Mouse (Mus musculus) lung, embryonic 14.5 days (tissue): ENCODE measurements around the gene 4930426L09Rik. TPM values are rescaled to one million over a fixed set of nuclear protein-coding genes. Genes with fewer than 3 reads are reported as not detected.

ENCODE experiments used
- ATAC-seq: fragments of 200-750 bp; cut with Nextera tagmentation; 2 replicates; pipeline ENCODE4 v1.8.0; 2017; ENCODE audit warnings: mild to moderate bottlenecking, moderate TSS enrichment, moderate library complexity; ENCODE audit not compliant: insufficient read depth
- DNase-seq: peaks from one replicate; pipeline ENCODE4 v3.0.0-alpha.2; 2015
- H3K27ac ChIP-seq: fragments of 300-500 bp; sonication (generic); 2 replicates; pipeline ENCODE4 v1.5.1; 2014; ENCODE audit warnings: low read depth, mild to moderate bottlenecking, moderate library complexity
- H3K27me3 ChIP-seq: fragments of 300-500 bp; sonication (generic); 2 replicates; pipeline ENCODE4 v1.6.1; 2014; ENCODE audit warnings: low read length, control low read depth; ENCODE audit not compliant: insufficient read depth
- H3K36me3 ChIP-seq: fragments of 300-500 bp; sonication (generic); 2 replicates; pipeline ENCODE4 v1.6.1; 2014; ENCODE audit warnings: control low read depth; ENCODE audit not compliant: insufficient read depth
- H3K4me1 ChIP-seq: fragments of 300-500 bp; sonication (generic); 2 replicates; pipeline ENCODE4 v1.6.1; 2014; ENCODE audit warnings: antibody characterized with exemption, control low read depth; ENCODE audit not compliant: insufficient read depth
- H3K4me2 ChIP-seq: fragments of 300-500 bp; sonication (generic); 2 replicates; pipeline ENCODE4 v1.6.1; 2014; ENCODE audit warnings: mild to moderate bottlenecking
- H3K4me3 ChIP-seq: fragments of 300-500 bp; sonication (generic); 2 replicates; pipeline ENCODE4 v1.5.1; 2014; ENCODE audit warnings: low read depth, low read length
- H3K9ac ChIP-seq: fragments of 300-500 bp; sonication (generic); 2 replicates; pipeline ENCODE4 v1.6.1; 2014
- H3K9me3 ChIP-seq: fragments of 300-500 bp; sonication (generic); 2 replicates; pipeline ENCODE4 v1.6.1; 2016; ENCODE audit warnings: low read depth, low read length, control low read depth
- CTCF ChIP-seq: IDR thresholded peaks from 2 replicates; pipeline ENCODE4 v1.5.1; 2016; ENCODE audit warnings: antibody characterized with exemption, low read depth
- WGBS: fragments of 180-500 bp; shearing (Covaris S2); extraction: QIAGEN DNeasy Blood & Tissue Kit; methylation state at CpG from one replicate; pipeline ENCODE4 v1.1.7; 2014; 5-methylcytosine and 5-hydroxymethylcytosine counted together
- polyA plus RNA-seq: library from polyadenylated mRNA; unstranded; fragments of >200 nt; fragmentation: Nextera tagmentation; extraction: Ambion mirVana; gene quantifications from 2 replicates; pipeline ENCODE4 v1.2.1, GENCODE M21; 2014

Gene 4930426L09Rik
- polyA plus RNA-seq, 1 experiment from 2014 or later: 0.57 TPM

GRCm38 (mm10) chr2:19048225-19048624 lies 50.1 kb downstream of the 4930426L09Rik start:
- ATAC-seq (no peak), DNase-seq (no peak)
- no peak overlapping the region for H3K27ac ChIP-seq
- H3K9ac ChIP-seq: no peak overlapping the region
- H3K4me3 ChIP-seq: no peak overlapping the region
- no peak overlapping the region for H3K4me2 ChIP-seq
- no peaks in the 10 kb centered on the region; the same call in 1 of the 2 replicates for H3K4me1 ChIP-seq
- H3K36me3 ChIP-seq: no peaks in the 10 kb centered on the region
- H3K9me3 ChIP-seq: no peaks in the 10 kb centered on the region
- 81% methylated on average over 1 of the region's 1 CpGs for WGBS
- TF ChIP-seq CTCF: no peak
- no peaks in the 10 kb centered on the region for H3K27me3 ChIP-seq

DNA sequence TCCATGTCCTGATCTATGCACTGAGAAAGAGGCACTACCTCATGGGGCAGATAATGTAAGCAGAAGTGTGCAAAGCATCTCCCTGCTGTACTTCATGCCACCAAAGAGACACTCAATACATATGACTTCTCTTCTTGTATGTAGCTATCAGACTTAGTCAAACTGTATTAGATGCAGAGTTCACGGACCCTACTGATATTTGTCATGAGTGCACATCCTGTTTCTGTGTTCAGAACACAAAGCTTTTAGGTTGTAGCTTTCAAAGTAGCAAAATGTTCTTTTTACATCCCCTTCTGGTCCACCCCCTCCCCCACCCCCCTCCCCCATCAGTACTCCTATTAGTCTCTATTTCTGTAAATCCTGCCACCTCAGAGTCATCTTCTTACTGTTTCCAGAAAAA lies 51.2 kb downstream of the 4930426L09Rik start:
- H3K27me3 ChIP-seq: no peaks in the 10 kb centered on the region
- no peaks in the 10 kb centered on the region; the same call in 1 of the 2 replicates for H3K4me1 ChIP-seq
- WGBS: 76% methylated on average over 1 of the region's 1 CpGs

More for the DNA sequence above, 51.2 kb downstream of the 4930426L09Rik start:
- no peaks in the 10 kb centered on the region for H3K36me3 ChIP-seq
- H3K9ac ChIP-seq: no peak overlapping the region
- DNase-seq (no peak), ATAC-seq (no peak)
- no peak overlapping the region for H3K4me2 ChIP-seq
- TF ChIP-seq CTCF: no peak
- H3K27ac ChIP-seq: no peak overlapping the region
- H3K4me3 ChIP-seq: no peak overlapping the region
- H3K9me3 ChIP-seq: no peaks in the 10 kb centered on the region

Other genes starting within 250 kb of the 4930426L09Rik start
- 10.2 and 10.3 TPM in 2 replicates for gene Pip4k2a, start 217 bp upstream of the 4930426L09Rik start, polyA plus RNA-seq
- gene Armc3, start 201.0 kb downstream of the 4930426L09Rik start, polyA plus RNA-seq: 0.11 and 0.26 TPM in 2 replicates